Mouse (Mus musculus): ENCODE measurements at regions not wholly inside any gene's neighbourhood (a gene's known extent, or its start where the extent isn't known, plus 50 kb on each side); places are given as distances from the start of the nearest gene placed in this dataset.

- no peak for DNase-seq (ENCODE audit: low read depth, low spot score)
Observed at GRCm38 (mm10) chr9:61757806-61758205, 156.5 kb downstream of the Rplp1 start.

GRCm38 (mm10) chr9:61756801-61757342 lies 157.5 kb downstream of the Rplp1 start:
- no peak for DNase-seq (ENCODE audit: low read depth, low spot score)

GRCm38 (mm10) chr9:61756224-61756800 lies 158.0 kb downstream of the Rplp1 start:
- no peak for DNase-seq (ENCODE audit: low read depth, low spot score)

- DNase-seq (ENCODE audit: low read depth, low spot score): no peak
Observed at GRCm38 (mm10) chr9:61755311-61755710, 159.0 kb downstream of the Rplp1 start.

- no peak for DNase-seq (ENCODE audit: low read depth, low spot score)
Observed at GRCm38 (mm10) chr9:61753795-61754194, 160.5 kb downstream of the Rplp1 start.

GRCm38 (mm10) chr9:61749201-61749600 lies 165.1 kb downstream of the Rplp1 start:
- no peak for DNase-seq (ENCODE audit: low read depth, low spot score)

- no peak for DNase-seq (ENCODE audit: low read depth, low spot score)
Observed at GRCm38 (mm10) chr9:61748416-61748815, 165.9 kb downstream of the Rplp1 start.

- DNase-seq (ENCODE audit: low read depth, low spot score): no peak
Observed at GRCm38 (mm10) chr9:61746401-61746800, 167.9 kb downstream of the Rplp1 start.

- no peak for DNase-seq (ENCODE audit: low read depth, low spot score)
Observed at GRCm38 (mm10) chr9:61745301-61745801, 169.0 kb downstream of the Rplp1 start.

- DNase-seq (ENCODE audit: low read depth, low spot score): no peak
Observed at GRCm38 (mm10) chr9:61733540-61733939, 180.8 kb downstream of the Rplp1 start.

- DNase-seq (ENCODE audit: low read depth, low spot score): no peak
Observed at GRCm38 (mm10) chr9:61732747-61733146, 181.6 kb downstream of the Rplp1 start.

GRCm38 (mm10) chr9:61728115-61728514 lies 186.2 kb downstream of the Rplp1 start:
- DNase-seq (ENCODE audit: low read depth, low spot score): no peak

- DNase-seq (ENCODE audit: low read depth, low spot score): no peak
Observed at GRCm38 (mm10) chr9:61727651-61728050, 186.7 kb downstream of the Rplp1 start.

- DNase-seq (ENCODE audit: low read depth, low spot score): no peak
Observed at GRCm38 (mm10) chr9:61724070-61724469, 190.3 kb downstream of the Rplp1 start.

GRCm38 (mm10) chr9:61723021-61723581 lies 191.2 kb downstream of the Rplp1 start:
- no peak for DNase-seq (ENCODE audit: low read depth, low spot score)

- DNase-seq (ENCODE audit: low read depth, low spot score): no peak
Observed at GRCm38 (mm10) chr9:61721851-61722250, 192.5 kb downstream of the Rplp1 start.

- DNase-seq (ENCODE audit: low read depth, low spot score): no peak
Observed at GRCm38 (mm10) chr9:61721071-61721470, 193.3 kb downstream of the Rplp1 start.

- no peak for DNase-seq (ENCODE audit: low read depth, low spot score)
Observed at GRCm38 (mm10) chr9:61720206-61720605, 194.1 kb downstream of the Rplp1 start.

- DNase-seq (ENCODE audit: low read depth, low spot score): no peak
Observed at GRCm38 (mm10) chr9:61716751-61717150, 197.6 kb downstream of the Rplp1 start.

GRCm38 (mm10) chr9:61714331-61715035 lies 199.9 kb downstream of the Rplp1 start:
- DNase-seq (ENCODE audit: low read depth, low spot score): no peak

GRCm38 (mm10) chr9:61713806-61714205 lies 200.5 kb downstream of the Rplp1 start:
- no peak for DNase-seq (ENCODE audit: low read depth, low spot score)

- no peak for DNase-seq (ENCODE audit: low read depth, low spot score)
Observed at GRCm38 (mm10) chr9:61711296-61711695, 203.0 kb downstream of the Rplp1 start.

GRCm38 (mm10) chr9:61707875-61708274 lies 206.5 kb downstream of the Rplp1 start:
- no peak for DNase-seq (ENCODE audit: low read depth, low spot score)

Data from c-Kit-negative CD71-positive TER-119-positive erythroid progenitor cells, embryonic 14.5 days (primary cell).